Mouse (Mus musculus): ENCODE measurements around the gene Eml2. TPM values are rescaled to one million over a fixed set of nuclear protein-coding genes. Genes with fewer than 3 reads are reported as not detected.

Eml2 gene
- total RNA-seq, 2 experiments from 2014 or later: 5.2 to 13.4 TPM

DNA sequence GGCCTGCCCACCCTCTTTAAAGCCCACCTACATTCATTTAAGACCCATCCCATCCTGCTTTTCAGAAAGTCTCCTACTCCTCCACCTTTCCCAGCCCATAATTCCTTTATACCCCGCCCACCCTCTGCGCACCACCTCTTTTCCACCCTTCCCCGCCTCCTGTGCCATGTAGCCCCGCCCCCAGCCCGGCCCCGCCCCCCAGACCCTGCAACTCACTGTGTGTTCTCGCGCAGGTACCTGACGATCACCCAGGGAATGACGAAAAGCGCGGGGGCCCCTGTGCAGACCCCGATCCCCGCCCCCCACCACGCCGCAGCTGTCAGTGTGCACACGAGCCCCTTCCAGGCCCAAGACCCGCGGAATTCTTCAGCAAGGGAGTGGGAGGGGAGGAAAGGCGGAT is 16.1 kb upstream of the Eml2 start:
- ATAC-seq (ENCODE audit: poor library complexity, severe bottlenecking): no peak

DNA sequence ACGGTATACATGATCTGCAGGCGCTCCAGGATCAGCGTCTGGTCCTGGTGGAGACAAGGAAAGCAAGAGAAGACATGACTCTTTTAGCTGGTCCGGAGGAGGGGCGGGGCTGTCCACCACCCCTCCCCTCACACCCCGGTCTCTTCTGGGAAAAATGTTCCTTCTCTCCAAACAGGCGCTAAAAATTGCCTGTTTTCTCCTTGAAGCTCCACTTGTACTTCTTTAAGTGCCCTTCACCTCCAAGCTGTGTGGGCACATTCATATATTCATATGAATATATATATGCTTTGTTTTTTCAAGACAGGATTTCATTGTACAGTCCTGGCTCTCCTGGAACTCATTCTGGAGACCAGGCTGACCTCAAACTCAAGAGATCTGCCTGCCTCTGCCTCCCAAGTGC is 13.3 kb upstream of the Eml2 start:
- ATAC-seq (ENCODE audit: poor library complexity, severe bottlenecking): no peak

DNA sequence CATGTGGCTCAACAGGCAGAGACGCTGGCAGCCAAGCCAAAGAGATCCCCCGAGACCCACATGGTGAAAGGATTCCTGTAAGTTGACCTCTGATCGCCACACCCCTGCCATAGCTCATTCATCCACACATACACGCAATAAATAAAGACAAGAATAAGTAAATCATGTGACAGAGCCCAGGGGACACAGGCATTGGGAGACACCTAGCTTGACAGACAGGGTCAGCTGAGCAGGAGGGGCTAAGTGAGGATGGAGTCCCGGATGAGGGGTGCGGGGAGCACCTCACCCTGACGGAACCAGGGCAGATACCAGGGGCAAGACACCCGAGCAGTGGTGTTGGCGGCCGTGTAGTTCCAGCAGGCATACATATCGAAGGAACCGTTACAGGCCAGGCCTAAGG is 12.5 kb upstream of the Eml2 start:
- ATAC-seq (ENCODE audit: poor library complexity, severe bottlenecking): no peak

DNA sequence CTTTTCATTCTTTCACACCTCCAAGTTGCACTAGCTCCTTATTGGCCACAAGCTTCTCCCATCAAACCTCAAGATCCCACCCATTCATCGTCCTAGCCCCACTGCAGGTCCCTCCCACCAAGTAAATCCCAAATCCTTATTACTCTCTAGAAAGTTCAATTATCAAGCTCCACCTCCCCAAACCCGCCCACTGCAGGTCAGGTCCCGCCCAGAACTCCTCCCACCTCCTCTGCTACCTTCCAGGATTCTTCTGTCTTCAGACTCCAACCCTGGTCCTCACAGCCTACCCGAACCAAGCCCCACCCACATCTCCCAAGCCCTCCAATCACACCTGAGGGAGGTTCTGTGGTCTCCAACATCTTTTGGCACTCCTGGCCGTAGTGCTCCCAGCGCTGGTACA is 12.0 kb upstream of the Eml2 start:
- ATAC-seq (ENCODE audit: poor library complexity, severe bottlenecking): no peak

DNA sequence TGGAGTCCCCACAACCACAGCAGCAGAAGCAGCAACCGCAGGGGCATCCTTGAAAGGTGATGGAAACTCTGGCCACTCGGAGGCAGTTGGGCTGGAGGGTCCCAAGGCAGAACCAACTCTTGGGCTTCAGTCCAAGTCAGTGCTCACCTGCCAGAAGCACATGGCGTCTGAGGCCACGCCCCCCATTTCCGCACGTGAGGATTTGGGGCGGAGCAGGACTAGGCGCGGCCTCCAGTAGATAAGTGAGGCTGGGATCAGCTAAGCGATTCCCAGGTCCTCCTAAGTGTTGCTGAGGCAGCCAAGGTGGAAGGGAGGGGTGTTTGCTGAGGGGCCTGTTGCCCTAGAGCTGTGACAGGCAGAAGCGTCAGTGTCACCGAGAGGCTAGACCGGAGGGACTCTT is 11.2 kb upstream of the Eml2 start:
- peak; percentile 26; the same call in 1 of the 2 replicates for ATAC-seq (ENCODE audit: poor library complexity, severe bottlenecking)

DNA sequence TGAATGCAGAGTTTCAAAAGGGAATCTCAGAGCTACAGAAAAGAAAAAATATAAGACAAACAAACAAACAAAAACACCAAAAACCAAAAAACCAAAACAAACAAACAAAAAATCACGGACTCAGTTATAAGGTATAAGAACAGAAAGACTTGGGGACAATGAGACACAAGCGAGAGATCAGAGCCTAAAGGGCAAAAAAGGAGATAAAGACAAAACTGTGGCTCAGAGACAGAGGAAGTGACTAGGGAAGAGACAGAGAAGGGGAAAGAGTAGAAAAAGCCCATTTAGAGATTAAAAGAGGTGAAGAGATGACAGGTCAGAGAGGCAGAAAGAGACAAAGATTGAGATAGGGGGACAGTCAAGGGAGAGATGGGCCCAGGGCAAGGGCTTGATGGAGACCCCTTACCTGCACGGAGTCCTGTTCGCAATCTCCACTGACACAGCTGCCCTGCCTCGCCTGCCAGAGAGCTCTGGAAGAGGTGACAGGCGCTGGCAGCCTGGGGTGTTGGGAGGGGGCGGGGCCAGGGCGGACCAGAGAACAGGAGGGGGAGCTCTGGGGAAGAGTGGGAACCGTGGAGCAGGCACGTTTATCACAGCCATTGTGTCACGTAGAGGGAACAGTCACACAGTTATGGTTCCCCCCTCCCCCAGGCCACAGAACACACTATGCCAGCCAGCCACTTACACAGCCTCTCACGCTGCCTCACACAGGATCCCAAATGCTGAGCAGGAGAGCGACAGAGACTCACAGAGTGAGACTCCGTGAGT is 10.4 kb upstream of the Eml2 start, which contains the start of gene Gipr:
Gene Gipr (minus strand): TSS at position 472 of the 768 bp plus-strand sequence.
- no peak for ATAC-seq (ENCODE audit: poor library complexity, severe bottlenecking)

DNA sequence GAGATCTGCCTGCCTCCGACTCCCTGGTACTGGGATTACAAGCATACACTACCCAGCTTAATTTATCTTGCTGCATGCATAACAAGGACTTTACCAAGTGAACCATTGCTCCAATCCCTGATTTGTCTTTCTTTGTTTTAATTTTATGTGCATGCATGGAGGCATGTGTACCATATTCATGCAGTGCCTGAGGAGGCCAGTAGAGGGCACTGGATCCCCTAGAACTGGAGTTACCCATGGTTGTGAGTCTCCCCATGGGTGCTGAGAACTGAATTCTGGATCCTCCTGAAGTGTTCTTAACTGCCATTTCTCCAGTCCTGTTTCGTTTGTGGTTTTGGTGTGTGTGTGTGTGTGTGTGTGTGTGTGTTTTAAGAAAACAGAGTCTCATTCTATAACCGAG is 9.2 kb upstream of the Eml2 start:
- ATAC-seq (ENCODE audit: poor library complexity, severe bottlenecking): no peak

DNA sequence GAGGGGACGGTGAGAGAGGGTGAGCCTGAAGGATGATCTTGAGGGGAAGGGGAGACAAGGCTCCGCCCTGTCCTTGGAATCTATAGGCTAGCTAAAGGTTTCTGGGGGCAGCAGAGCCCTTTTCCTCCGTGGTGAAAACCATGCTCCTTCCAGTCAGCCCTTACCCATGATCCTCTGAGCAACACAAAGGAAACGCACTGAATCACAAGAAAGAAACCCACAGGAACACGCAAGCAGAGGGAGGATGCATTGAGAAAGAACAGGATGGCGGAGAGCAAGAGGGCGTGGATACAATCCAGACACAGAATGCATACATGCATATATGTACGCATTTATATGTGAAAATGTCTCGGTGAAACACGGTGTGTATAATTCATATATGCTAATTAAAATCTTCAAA is 6.7 kb upstream of the Eml2 start:
- ATAC-seq (ENCODE audit: poor library complexity, severe bottlenecking): 0 out of 2 replicates have a peak, but pooled peaks have one; percentile 20

DNA sequence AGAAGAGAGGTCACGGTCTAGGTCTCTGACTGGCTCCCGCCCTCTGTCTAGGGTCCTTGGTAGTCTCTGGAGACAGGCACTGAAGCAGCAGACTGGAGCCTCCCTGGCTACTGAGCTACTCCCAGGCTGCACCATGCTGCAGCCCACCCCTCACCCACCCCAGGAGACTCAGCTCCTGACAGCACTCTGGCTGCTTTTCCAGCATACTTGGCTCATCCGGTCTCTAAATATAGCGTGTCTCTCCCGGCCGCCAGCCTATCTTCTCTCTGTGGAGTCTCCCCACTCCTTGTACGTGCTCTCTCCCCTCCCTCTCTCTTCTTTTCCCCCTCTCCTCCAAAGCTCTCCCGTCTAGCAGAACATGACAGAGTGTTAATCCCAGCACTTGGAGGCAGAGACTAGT is 6.1 kb upstream of the Eml2 start:
- no peak for ATAC-seq (ENCODE audit: poor library complexity, severe bottlenecking)

DNA sequence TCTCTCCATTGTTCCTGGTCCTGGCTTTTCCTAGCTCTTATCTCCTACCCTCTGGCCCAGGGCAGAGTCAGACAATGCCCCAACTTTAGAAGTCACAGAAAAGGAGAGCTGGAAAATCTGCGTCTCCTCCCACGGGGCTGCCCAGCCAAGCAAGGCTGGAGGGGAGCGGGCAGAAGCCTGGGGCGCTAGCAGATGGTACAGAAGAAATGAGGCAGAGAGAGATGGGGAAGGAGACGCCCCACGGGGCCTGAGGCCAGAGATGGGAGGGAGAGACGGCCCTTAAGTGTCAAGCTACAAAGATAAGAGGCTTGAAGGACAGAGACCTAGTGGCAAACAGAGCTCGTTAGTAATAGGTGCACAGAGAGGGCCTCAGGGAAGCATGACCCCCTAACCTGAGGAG is 4.4 kb upstream of the Eml2 start:
- ATAC-seq (ENCODE audit: poor library complexity, severe bottlenecking): no peak

DNA sequence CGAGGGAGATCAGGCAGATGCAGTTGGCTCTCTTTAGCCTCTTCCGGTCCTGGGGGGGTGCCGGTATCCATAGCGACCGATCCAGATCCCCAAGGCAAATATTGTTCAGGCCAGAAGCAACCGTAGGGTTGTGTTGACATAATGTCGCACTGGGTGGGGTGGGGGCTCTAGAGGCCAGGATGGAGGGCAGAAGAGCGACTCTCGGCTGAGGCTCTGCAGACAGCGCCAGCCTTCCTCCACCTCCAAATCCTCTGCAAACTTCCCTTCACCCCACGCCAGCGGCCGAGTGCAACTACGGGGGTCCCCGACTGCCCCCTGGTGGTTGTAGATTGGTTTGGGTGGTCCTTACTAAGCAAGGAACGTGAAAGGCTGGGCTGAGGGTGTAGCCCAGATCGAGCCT is 3.3 kb upstream of the Eml2 start:
- ATAC-seq (ENCODE audit: poor library complexity, severe bottlenecking): peak; percentile 59

DNA sequence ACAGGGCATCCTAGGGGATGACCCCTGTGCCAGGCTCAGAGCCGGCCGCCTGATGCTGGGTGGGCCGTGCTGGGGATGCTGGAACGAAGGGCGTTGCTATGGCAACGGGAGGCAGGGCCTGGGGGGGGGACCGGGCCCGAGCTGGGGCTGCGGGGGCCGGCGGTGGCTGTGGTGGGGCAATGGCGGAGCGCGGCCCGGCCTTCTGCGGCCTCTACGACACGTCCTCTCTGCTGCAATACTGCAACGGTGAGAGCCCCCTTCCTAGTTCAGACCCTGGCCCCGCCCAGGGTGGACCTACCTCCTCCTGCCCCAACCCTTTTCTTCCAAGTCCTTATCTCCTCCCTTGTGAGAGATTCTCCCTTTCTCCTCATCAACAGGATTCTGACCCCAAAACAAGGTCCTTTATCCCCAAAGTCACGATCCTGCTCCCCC is 311 bp downstream of the Eml2 start:
- ATAC-seq (ENCODE audit: poor library complexity, severe bottlenecking): no peak

DNA sequence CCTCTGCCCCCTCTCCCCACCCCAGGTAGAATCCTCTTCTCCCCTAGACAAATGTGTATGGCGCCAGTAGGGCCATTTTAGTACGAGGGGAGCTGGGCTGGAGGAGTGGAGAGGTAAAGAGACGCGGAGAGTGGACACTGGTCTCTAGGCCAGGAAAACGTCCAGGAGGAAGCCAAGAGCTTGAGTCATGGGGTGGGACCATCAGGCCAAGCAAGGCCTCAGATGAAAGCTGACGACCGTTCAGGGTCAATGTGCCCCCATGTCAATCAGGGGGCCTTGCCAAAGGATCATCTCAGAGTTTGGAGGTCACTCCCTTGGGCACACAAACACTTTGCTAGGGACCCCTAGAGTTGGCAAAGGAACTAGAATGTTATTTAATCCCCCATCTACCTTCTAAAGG is 995 bp downstream of the Eml2 start:
- no peak for ATAC-seq (ENCODE audit: poor library complexity, severe bottlenecking)

DNA sequence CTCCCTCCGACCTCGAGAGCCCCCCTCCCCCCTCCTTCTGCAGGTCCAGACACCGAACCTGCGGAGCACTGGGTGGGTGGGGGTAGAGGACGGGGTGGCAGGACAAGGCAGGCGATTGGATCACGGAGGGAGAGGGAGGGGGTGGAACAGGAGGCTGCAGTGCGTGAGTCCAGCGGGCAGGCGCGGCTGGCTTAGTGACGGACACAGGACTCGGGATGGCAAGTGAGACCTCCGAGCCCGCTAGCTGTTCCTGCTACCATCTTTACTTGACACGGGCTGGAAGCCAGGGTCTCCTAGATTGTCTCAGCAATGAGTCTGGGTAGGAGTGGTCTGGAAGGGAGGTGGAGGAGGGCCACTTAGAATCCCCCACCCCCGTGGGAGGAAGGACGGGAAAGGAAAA is 1.8 kb downstream of the Eml2 start:
- ATAC-seq (ENCODE audit: poor library complexity, severe bottlenecking): no peak

DNA sequence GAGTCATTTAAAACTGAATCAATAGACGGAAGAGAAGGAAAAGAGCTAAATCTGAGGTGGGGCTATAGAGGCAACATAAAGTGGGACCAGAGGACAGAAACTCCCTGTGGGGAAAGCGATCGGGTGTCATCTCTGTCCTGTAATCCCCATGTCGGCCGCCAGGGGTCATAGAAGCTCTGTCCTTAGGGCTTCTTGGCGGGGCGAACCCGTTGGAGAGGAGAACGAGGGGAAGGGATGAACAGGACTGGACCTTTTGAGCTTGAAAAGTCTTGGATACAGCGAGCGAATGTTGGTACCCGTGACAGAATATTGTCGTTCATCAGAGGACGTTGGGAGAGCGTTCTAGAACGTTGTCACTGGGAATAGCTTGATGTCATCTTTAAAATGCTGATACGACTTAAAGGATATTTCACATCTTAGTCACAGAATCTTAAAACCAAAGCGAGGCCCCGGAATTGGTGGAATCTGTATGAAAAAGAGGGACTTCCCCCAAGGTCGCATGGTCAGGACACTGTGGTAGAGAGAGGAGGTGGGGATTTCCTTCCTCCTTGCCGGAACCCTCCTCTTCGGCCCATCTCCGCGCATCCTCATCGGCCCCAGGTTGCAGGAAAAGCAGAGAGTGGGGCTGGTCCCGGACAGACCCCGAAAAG is 2.3 kb downstream of the Eml2 start:
- ATAC-seq (ENCODE audit: poor library complexity, severe bottlenecking): peak; percentile 53

DNA sequence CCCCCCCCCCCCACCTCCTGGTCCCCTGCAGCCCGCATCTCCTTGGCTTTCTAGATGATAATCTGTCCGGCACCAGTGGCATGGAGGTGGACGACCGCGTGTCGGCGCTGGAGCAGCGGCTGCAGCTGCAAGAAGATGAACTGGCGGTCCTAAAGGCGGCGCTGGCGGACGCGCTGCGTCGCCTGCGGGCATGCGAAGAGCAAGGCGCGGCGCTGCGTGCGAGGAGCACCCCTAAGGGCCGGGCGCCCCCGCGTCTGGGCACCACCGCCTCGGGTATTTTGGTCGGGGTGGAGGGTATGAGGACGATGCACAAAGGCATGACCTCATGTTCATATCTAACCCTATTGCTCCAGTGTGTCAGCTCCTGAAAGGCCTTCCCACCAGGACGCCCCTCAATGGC is 3.0 kb downstream of the Eml2 start:
- peak; percentile 70 for ATAC-seq (ENCODE audit: poor library complexity, severe bottlenecking)

DNA sequence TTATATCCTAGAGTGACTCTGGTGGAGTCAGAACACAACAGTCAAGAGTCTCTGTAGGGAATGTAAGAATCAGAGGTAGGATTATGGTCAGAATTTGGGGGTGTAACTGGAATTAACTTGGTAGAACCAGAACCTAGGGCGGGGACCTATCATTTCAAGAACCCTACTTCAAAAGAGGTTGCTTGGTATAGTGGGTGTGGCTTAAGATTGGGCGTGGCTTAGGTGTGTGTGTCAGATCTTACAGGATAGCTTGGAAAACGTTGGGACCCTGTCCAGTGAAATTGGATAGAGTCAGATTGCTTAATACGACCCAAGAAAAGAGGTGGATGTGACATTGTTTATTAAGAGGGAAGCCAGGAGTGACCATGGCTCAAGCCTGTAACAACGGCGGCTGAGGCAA is 3.7 kb downstream of the Eml2 start:
- ATAC-seq (ENCODE audit: poor library complexity, severe bottlenecking): no peak

DNA sequence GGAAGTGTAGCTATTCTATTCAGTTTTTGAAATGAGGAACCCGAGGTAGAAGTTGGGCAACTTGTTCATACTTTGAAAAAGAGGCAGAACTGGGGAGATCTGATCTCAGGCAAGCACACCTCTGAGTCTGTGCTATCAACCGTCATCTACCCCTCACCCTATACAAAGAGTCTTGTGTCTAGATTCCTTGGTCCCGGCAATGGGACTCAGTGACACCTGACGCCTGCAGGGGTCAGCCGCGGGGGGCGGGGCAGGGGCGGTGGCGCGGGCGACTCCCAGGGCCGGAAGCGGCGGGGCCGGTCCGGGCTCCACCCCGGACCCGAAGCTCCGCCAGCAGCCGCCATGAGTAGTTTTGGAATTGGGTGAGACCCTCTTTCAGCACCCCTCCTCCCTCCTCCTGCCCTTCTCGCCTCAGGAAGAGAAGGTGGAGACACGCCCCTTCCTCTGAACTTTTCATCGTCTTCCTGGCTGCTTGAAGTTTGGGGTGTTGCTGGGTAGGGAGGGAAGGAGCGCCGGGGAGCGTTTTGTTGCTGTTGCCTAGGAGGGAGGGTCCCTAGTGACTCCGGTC is 4.7 kb downstream of the Eml2 start:
- ATAC-seq (ENCODE audit: poor library complexity, severe bottlenecking): peak; percentile 58

DNA sequence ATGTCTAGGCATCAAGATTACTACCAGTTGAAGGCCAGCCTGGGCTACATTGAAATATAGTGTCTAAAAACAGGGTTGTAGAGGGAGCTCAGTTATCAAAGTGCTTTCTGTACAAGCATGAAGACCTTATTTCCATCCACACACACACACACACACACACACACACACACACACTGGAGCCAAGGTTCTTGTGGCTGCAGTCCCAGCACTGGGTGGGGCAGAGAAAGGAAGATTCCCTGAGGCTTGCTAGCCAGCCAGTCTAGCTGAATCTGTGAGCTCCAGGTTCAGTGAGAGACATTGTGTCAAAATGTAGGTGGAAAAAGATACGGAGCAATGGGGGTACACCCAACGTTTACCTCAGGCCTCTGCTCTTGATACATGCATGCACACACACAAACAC is 8.0 kb downstream of the Eml2 start:
- ATAC-seq (ENCODE audit: poor library complexity, severe bottlenecking): no peak

DNA sequence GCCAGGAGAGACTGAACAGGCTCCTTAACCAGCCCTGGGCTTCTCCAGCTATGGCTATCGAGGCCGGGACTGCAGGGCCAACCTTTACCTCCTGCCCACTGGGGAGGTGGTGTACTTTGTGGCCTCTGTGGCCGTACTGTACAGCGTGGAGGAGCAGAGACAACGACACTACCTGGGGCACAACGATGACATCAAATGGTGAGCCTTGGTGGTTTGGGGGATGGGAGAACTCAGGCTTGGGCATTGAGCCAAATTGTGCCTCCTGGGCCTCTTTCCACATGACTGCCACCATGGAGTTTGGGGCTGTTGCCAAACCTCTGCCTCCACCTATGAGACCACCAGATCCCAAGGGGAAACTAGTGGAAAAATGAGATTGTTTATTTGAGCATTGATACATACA is 8.5 kb downstream of the Eml2 start:
- no peak for ATAC-seq (ENCODE audit: poor library complexity, severe bottlenecking)

DNA sequence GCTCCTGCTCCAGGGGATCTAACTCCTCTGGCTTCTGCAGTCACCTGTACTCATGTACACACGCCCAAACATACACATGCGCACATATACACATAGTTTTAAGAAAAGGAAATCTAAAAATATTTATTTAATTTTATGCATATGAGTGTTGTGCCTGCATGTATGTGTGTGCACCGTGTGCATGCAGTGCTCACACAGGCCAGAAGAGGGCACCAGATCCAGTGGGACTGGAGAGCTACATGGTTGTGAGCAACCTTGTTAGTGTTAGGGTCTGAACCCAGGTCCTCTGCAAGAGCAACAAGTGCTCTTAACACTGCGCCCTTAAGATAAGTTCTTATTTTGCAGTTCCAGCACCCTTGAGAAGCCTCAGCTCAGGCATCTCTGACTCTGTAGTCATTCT is 18.5 kb downstream of the Eml2 start:
- ATAC-seq (ENCODE audit: poor library complexity, severe bottlenecking): no peak

DNA sequence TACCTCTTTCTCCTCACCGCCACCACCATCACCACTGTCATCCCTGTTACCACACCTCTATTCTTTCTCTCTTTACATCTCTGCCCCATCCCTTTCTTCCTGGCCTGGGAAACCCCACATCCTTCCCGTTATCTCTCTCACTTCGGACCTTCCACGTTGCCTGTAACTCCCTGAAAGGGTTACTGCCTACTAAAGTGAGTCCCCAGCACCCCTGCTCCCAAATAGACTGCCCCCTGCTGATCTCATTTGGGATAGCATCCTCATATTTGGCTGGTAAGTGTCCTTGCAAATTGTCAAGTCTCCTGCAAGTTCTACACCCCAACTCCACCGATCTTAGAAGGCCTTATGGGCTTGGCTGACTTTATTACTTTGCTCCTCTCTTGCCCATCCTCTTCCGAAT is 20.5 kb downstream of the Eml2 start:
- peak; percentile 60 for ATAC-seq (ENCODE audit: poor library complexity, severe bottlenecking)
